Mouse (Mus musculus) limb, embryonic 13.5 days (tissue): ENCODE data around the gene Parg. TPM values are rescaled to one million over a fixed set of nuclear protein-coding genes. Genes with fewer than 3 reads are reported as not detected.

Experiments used
- ATAC-seq: fragments of 200-750 bp; cut with Nextera tagmentation; 2 replicates; pipeline ENCODE4 v1.8.0; 2017; ENCODE audit warnings: low read depth, moderate number of reproducible peaks, moderate TSS enrichment; ENCODE audit not compliant: low FRiP score
- H3K27ac ChIP-seq: fragments of 300-500 bp; sonication (generic); 2 replicates; pipeline ENCODE4 v1.5.1; 2015; ENCODE audit warnings: inconsistent platforms, mild to moderate bottlenecking, moderate library complexity
- H3K27me3 ChIP-seq: fragments of 300-500 bp; sonication (generic); 2 replicates; pipeline ENCODE4 v1.6.1; 2015; ENCODE audit warnings: mild to moderate bottlenecking, inconsistent platforms
- H3K36me3 ChIP-seq: fragments of 300-500 bp; sonication (generic); 2 replicates; pipeline ENCODE4 v1.6.1; 2015; ENCODE audit warnings: inconsistent platforms, mild to moderate bottlenecking, moderate library complexity
- H3K4me1 ChIP-seq: fragments of 300-500 bp; sonication (generic); 2 replicates; pipeline ENCODE4 v1.6.1; 2015; ENCODE audit warnings: inconsistent platforms
- H3K4me2 ChIP-seq: fragments of 300-500 bp; sonication (generic); replicated peaks from 2 replicates; pipeline ENCODE4 v1.6.1; 2015; ENCODE audit warnings: inconsistent platforms, mild to moderate bottlenecking, moderate library complexity
- H3K4me3 ChIP-seq: fragments of 300-500 bp; sonication (generic); 2 replicates; pipeline ENCODE4 v1.5.1; 2015; ENCODE audit warnings: moderate library complexity, mild to moderate bottlenecking, inconsistent platforms
- H3K9ac ChIP-seq: fragments of 300-500 bp; sonication (generic); 2 replicates; pipeline ENCODE4 v1.6.1; 2015; ENCODE audit warnings: mild to moderate bottlenecking, inconsistent platforms
- H3K9me3 ChIP-seq: fragments of 300-500 bp; sonication (generic); 2 replicates; pipeline ENCODE4 v1.6.1; 2016; ENCODE audit warnings: inconsistent platforms
- WGBS: fragments of 180-500 bp; shearing (Covaris S2); methylation state at CpG from one replicate; pipeline ENCODE4 v1.1.7; 2015; 5-methylcytosine and 5-hydroxymethylcytosine counted together
- polyA plus RNA-seq: library from polyadenylated mRNA; unstranded; fragments of >200 nt; fragmentation: Nextera tagmentation; extraction: Ambion mirVana; gene quantifications from 2 replicates; pipeline ENCODE4 v1.2.1, GENCODE M21; 2015

Gene Parg
- polyA plus RNA-seq, 1 experiment from 2014 or later, result 49.5 TPM

- Histone ChIP-seq H3K9me3 (no peaks in the 10 kb centered on the region), H3K4me2 (no peak overlapping the region), H3K27ac (no peak overlapping the region), H3K27me3 (no peaks in the 10 kb centered on the region), H3K9ac (no peak overlapping the region), H3K36me3 (peaks cover 34% of the 10 kb centered on the region), H3K4me3 (no peak overlapping the region), H3K4me1 (no peaks in the 10 kb centered on the region)
- 81% methylated on average over 20 of the region's 20 CpGs for WGBS
- no peak for ATAC-seq
Measured at GRCm38 (mm10) chr14:32332515-32333445, 131.0 kb downstream of the Parg start.

GRCm38 (mm10) chr14:32336021-32336420, 134.3 kb downstream of the Parg start:
- no peak overlapping the region for H3K9ac ChIP-seq
- 82% methylated on average over 6 of the region's 6 CpGs for WGBS
- peaks cover 62% of the 10 kb centered on the region for H3K36me3 ChIP-seq
- H3K27ac ChIP-seq, result no peak overlapping the region
- H3K4me1 ChIP-seq, result no peaks in the 10 kb centered on the region
- H3K27me3 ChIP-seq, result no peaks in the 10 kb centered on the region
- no peak overlapping the region for H3K4me2 ChIP-seq
- no peak overlapping the region for H3K4me3 ChIP-seq
- H3K9me3 ChIP-seq, result no peaks in the 10 kb centered on the region
- no peak for ATAC-seq

- Histone ChIP-seq H3K4me2 (no peak overlapping the region), H3K27me3 (no peaks in the 10 kb centered on the region), H3K4me3 (no peak overlapping the region), H3K9me3 (no peaks in the 10 kb centered on the region), H3K36me3 (peaks cover 67% of the 10 kb centered on the region), H3K4me1 (no peaks in the 10 kb centered on the region), H3K27ac (no peak overlapping the region), H3K9ac (no peak overlapping the region)
- 72% methylated on average over 11 of the region's 11 CpGs for WGBS
- no peak for ATAC-seq
Measured at GRCm38 (mm10) chr14:32336547-32336946, 134.8 kb downstream of the Parg start.

GRCm38 (mm10) chr14:32341823-32342222, 140.1 kb downstream of the Parg start:
- no peaks in the 10 kb centered on the region for H3K9me3 ChIP-seq
- H3K27me3 ChIP-seq, result no peaks in the 10 kb centered on the region
- no peak overlapping the region for H3K9ac ChIP-seq
- peaks cover 68% of the 10 kb centered on the region for H3K36me3 ChIP-seq
- no peak for ATAC-seq
- H3K4me1 ChIP-seq, result no peaks in the 10 kb centered on the region
- no peak overlapping the region for H3K4me2 ChIP-seq
- no peak overlapping the region for H3K27ac ChIP-seq
- 93% methylated on average over 7 of the region's 7 CpGs for WGBS
- no peak overlapping the region for H3K4me3 ChIP-seq

- Histone ChIP-seq H3K36me3 (peaks cover 58% of the 10 kb centered on the region), H3K9ac (no peak overlapping the region), H3K4me2 (no peak overlapping the region), H3K27me3 (no peaks in the 10 kb centered on the region), H3K27ac (no peak overlapping the region), H3K4me1 (no peaks in the 10 kb centered on the region), H3K9me3 (no peaks in the 10 kb centered on the region), H3K4me3 (no peak overlapping the region)
- no peak for ATAC-seq
- WGBS, result 94% methylated on average over 7 of the region's 7 CpGs
Measured at GRCm38 (mm10) chr14:32344176-32344575, 142.4 kb downstream of the Parg start.

GRCm38 (mm10) chr14:32344694-32345093, 142.9 kb downstream of the Parg start:
- Histone ChIP-seq H3K27ac (no peak overlapping the region), H3K27me3 (no peaks in the 10 kb centered on the region), H3K4me2 (no peak overlapping the region), H3K36me3 (peaks cover 53% of the 10 kb centered on the region), H3K9ac (no peak overlapping the region), H3K4me1 (no peaks in the 10 kb centered on the region), H3K9me3 (no peaks in the 10 kb centered on the region), H3K4me3 (no peak overlapping the region)
- 80% methylated on average over 9 of the region's 10 CpGs for WGBS
- no peak for ATAC-seq

Other genes starting within 250 kb of the Parg start
- gene Galnt15, start 173.0 kb upstream of the Parg start, polyA plus RNA-seq, result 0.04 and 0.06 TPM in 2 replicates
- gene Oxnad1, start 116.6 kb upstream of the Parg start, polyA plus RNA-seq, result 16.7 and 20.0 TPM in 2 replicates
- 86.9 and 88.2 TPM in 2 replicates for gene Dph3, start 116.2 kb upstream of the Parg start, polyA plus RNA-seq
- gene Msmb, start 59.9 kb upstream of the Parg start, polyA plus RNA-seq, result not detected in 2 replicates
- 76.0 and 80.0 TPM in 2 replicates for gene Ncoa4, start 42.1 kb upstream of the Parg start, polyA plus RNA-seq
- 285 and 295 TPM in 2 replicates for gene Timm23, start 51 bp upstream of the Parg start, polyA plus RNA-seq
- gene Ogdhl, start 120.1 kb downstream of the Parg start, polyA plus RNA-seq, result 16.7 and 17.3 TPM in 2 replicates
- not detected in 2 replicates for gene 1700024G13Rik, start 186.4 kb downstream of the Parg start, polyA plus RNA-seq